In the genomic region with DNA sequence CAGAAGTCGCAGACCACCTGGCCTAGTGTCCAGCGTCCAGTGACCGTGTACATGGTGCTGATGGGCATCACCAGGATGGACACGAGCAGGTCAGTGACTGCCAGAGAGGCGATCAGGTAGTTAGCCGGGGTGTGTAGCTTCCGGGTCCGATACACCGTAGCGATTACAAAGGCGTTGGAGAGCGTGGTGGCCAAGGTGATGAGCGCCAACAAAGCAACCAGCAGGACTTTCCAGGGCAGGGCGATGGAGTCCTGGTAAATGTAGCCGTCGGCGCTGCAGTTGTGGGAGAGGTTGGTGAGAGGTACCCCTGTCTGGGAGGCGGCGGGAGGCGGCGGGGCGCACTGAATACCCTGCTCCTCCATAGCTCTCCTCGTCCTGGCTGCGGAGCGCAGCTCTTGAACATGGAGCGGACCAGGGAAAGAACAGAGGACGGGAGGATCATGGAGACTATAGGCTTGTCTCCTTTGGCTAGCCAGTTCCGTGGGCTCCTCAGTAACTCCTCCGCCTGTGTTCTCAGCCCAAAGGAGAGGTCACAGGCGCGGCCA, we compare ENCODE assay signal across 8 mouse cellular contexts. TPM values are rescaled to one million over a fixed set of nuclear protein-coding genes. Genes with fewer than 3 reads are reported as not detected.
DNase-seq lines count a peak whose midpoint lies in the region; ATAC-seq and TF ChIP-seq lines count a peak whose summit lies in the region.

No protein-coding gene starts in this region.

- peak; percentile 25; the same call in 1 of the 2 replicates for ATAC-seq in kidney, postnatal 0 days (replicated peaks; ENCODE audit: low FRiP score, low read depth)
- ATAC-seq in forebrain, embryonic 15.5 days (replicated peaks), result peak; percentile 26; the same call in 1 of the 2 replicates
- ATAC-seq in limb, embryonic 11.5 days (ENCODE audit: insufficient number of reproducible peaks, low FRiP score, low TSS enrichment, low read depth), result peak; percentile 15; the same call in 1 of the 2 replicates

- no peaks in the 10 kb centered on the region for H3K36me3 ChIP-seq in kidney, postnatal 0 days (ENCODE audit: insufficient read depth, low read length)
- H3K36me3 ChIP-seq in forebrain, embryonic 15.5 days, result no peaks in the 10 kb centered on the region
- H3K36me3 ChIP-seq in limb, embryonic 11.5 days (ENCODE audit: control insufficient read depth, insufficient read depth, low read length), result no peaks in the 10 kb centered on the region
- no peaks in the 10 kb centered on the region for H3K36me3 ChIP-seq in myocyte (ENCODE audit: control insufficient read depth, insufficient read depth)

- TF ChIP-seq CTCF in kidney, postnatal 0 days (IDR thresholded peaks at IDR 0.05; ENCODE audit: low read depth), result no peak

- no peak overlapping the region for H3K27ac ChIP-seq in kidney, postnatal 0 days
- H3K27ac ChIP-seq in forebrain, embryonic 15.5 days (replicated peaks), result no peak overlapping the region
- no peak overlapping the region for H3K27ac ChIP-seq in limb, embryonic 11.5 days (replicated peaks; ENCODE audit: low read depth, low read length)

- H3ac ChIP-seq in myocyte (ENCODE audit: control insufficient read depth, insufficient read length), result peak overlapping the region; percentile 49

- TF ChIP-seq POLR2A in myocyte (IDR thresholded peaks at IDR 0.05; ENCODE audit: insufficient read length, low read depth), result peak; percentile 30

- 1% methylated on average over 31 of the region's 31 CpGs for WGBS in kidney, postnatal 0 days
- under 1% methylated on average over 31 of the region's 31 CpGs for WGBS in forebrain, embryonic 15.5 days
- under 1% methylated on average over 31 of the region's 31 CpGs for WGBS in limb, embryonic 11.5 days

- no peaks in the 10 kb centered on the region for H3K9me3 ChIP-seq in kidney, postnatal 0 days (replicated peaks; ENCODE audit: low read length)
- H3K9me3 ChIP-seq in forebrain, embryonic 15.5 days, result no peaks in the 10 kb centered on the region
- no peaks in the 10 kb centered on the region; the same call in 1 of the 2 replicates for H3K9me3 ChIP-seq in limb, embryonic 11.5 days (ENCODE audit: control insufficient read depth, low read length)

- intact Hi-C loops in gastrocnemius, postnatal 36 days (cut with DNase I), result no loop called here

- H3K9ac ChIP-seq in kidney, postnatal 0 days (ENCODE audit: low read depth, low read length), result no peak overlapping the region
- peak overlapping the region; percentile 55 for H3K9ac ChIP-seq in forebrain, embryonic 15.5 days (replicated peaks)
- peak overlapping the region; percentile 36; the same call in 1 of the 2 replicates for H3K9ac ChIP-seq in limb, embryonic 11.5 days (ENCODE audit: low read length)

- peak overlapping the region; percentile 98 for H3K4me2 ChIP-seq in kidney, postnatal 0 days (ENCODE audit: low read length)
- H3K4me2 ChIP-seq in forebrain, embryonic 15.5 days (replicated peaks), result peak overlapping the region; percentile 90
- H3K4me2 ChIP-seq in limb, embryonic 11.5 days (ENCODE audit: low read depth, severe bottlenecking), result peak overlapping the region; percentile 95
- H3K4me2 ChIP-seq in myocyte (ENCODE audit: low read depth), result peak overlapping the region; percentile 95

- H3K4me3 ChIP-seq in kidney, postnatal 0 days (replicated peaks; ENCODE audit: low read depth, low read length), result peak overlapping the region; percentile 55
- H3K4me3 ChIP-seq in forebrain, embryonic 15.5 days, result peak overlapping the region; percentile 52
- peak overlapping the region; percentile 57 for H3K4me3 ChIP-seq in limb, embryonic 11.5 days (ENCODE audit: low read depth, low read length)
- peak overlapping the region; percentile 87 for H3K4me3 ChIP-seq in myocyte

- H3K4me1 ChIP-seq in kidney, postnatal 0 days (replicated peaks; ENCODE audit: insufficient read depth, low read length), result 0 out of 2 replicates have a peak, but pooled peaks cover 8% of the 10 kb centered on the region
- H3K4me1 ChIP-seq in forebrain, embryonic 15.5 days, result peaks cover 30% of the 10 kb centered on the region
- 0 out of 2 replicates have a peak, but pooled peaks cover 4% of the 10 kb centered on the region for H3K4me1 ChIP-seq in limb, embryonic 11.5 days (ENCODE audit: control insufficient read depth, insufficient read depth, low read length)

- peaks cover 40% of the 10 kb centered on the region for H3K79me2 ChIP-seq in myocyte (ENCODE audit: control insufficient read depth, insufficient read depth)

- H3K27me3 ChIP-seq in kidney, postnatal 0 days (ENCODE audit: insufficient read depth, low read length), result peaks cover 40% of the 10 kb centered on the region
- peaks cover 43% of the 10 kb centered on the region for H3K27me3 ChIP-seq in forebrain, embryonic 15.5 days
- peaks cover 43% of the 10 kb centered on the region for H3K27me3 ChIP-seq in limb, embryonic 11.5 days (ENCODE audit: control insufficient read depth, insufficient read depth, low read length)
- H3K27me3 ChIP-seq in myocyte (ENCODE audit: control insufficient read depth, insufficient read depth, insufficient read length), result no peaks in the 10 kb centered on the region

- no peak for DNase-seq in kidney, postnatal 0 days (ENCODE audit: low spot score)
- no peak for DNase-seq in kidney, adult 8-10 months
- peak; percentile 22 to 44 for DNase-seq in adrenal gland, postnatal 36 days
- DNase-seq in limb, embryonic 11.5 days (ENCODE audit: low spot score), result peak; percentile 64
- DNase-seq in spleen, adult 18-20 months, result no peak
- DNase-seq in gastrocnemius, postnatal 36 days, result no peak

TF ChIP-seq in myocyte, 11 proteins besides CTCF, POLR2A, EP300 and RAD21:
- no peak for TF ChIP-seq CEBPB (IDR thresholded peaks at IDR 0.05; ENCODE audit: insufficient read depth, poor library complexity, severe bottlenecking)
- TF ChIP-seq POLR2AphosphoS2 (IDR thresholded peaks at IDR 0.05; ENCODE audit: insufficient read length, low read depth), result no peak
- TF ChIP-seq MYOD1 (IDR thresholded peaks at IDR 0.05; ENCODE audit: control insufficient read depth in 1 of 3, insufficient read length in 2 of 3, low read depth in 2 of 3), result peak in 1 of 3 experiments; percentile 46

RNA-seq across cellular contexts. Expression of a gene that starts 1.4 kb away (rescaled TPM):
- 0.11 and 0.17 TPM in 2 replicates for polyA plus RNA-seq in kidney, postnatal 0 days (2015; fragmentation: Nextera tagmentation; extraction: Ambion mirVana)
- 10 to 100 TPM; 10.5 to 14.0 TPM for total RNA-seq in adrenal gland, postnatal 36 days (2021)
- polyA plus RNA-seq in forebrain, embryonic 15.5 days (2015; fragmentation: Nextera tagmentation; extraction: Ambion mirVana), result 1.5 and 1.6 TPM in 2 replicates
- polyA plus RNA-seq in limb, embryonic 11.5 days (2014; fragmentation: Nextera tagmentation; extraction: Ambion mirVana), result 0.14 and 0.27 TPM in 2 replicates
- polyA plus RNA-seq in myocyte (2012; fragmentation: generic; extraction: Trizol), result 2.4 TPM
- total RNA-seq in gastrocnemius, postnatal 36 days (2021), result under 1 TPM in 1 of 2 experiments, not detected in 1; 0.10 TPM

Comparison
In these comparisons a context has a peak if more than half of its experiments do, and no peak if none do; other contexts are left out.
1. DNase-seq: peak in adrenal gland, postnatal 36 days (2 of 2) and limb, embryonic 11.5 days (single experiment); none in kidney, postnatal 0 days (single experiment), kidney, adult 8-10 months (0 of 2), spleen, adult 18-20 months (0 of 2) and gastrocnemius, postnatal 36 days (0 of 2).
2. Peak in every context shown above with its lines, with median percentiles within 50 percentile points of each other: ATAC-seq, H3K4me2 ChIP-seq and H3K4me3 ChIP-seq.